Mouse (Mus musculus) intestine, embryonic 15.5 days (tissue): ENCODE data around the gene Dqx1. TPM values are rescaled to one million over a fixed set of nuclear protein-coding genes. Genes with fewer than 3 reads are reported as not detected.

ENCODE experiments used
- ATAC-seq: fragments of 200-750 bp; cut with Nextera tagmentation; 2 replicates; pipeline ENCODE4 v1.8.0; 2017; ENCODE audit warnings: moderate TSS enrichment, moderate library complexity
- H3K27ac ChIP-seq: fragments of 300-500 bp; sonication (generic); 2 replicates; pipeline ENCODE4 v1.5.1; 2015; ENCODE audit warnings: mild to moderate bottlenecking, inconsistent platforms
- H3K27me3 ChIP-seq: fragments of 300-500 bp; sonication (generic); replicated peaks from 2 replicates; pipeline ENCODE4 v1.6.1; 2015; ENCODE audit warnings: inconsistent platforms
- H3K36me3 ChIP-seq: fragments of 300-500 bp; sonication (generic); 2 replicates; pipeline ENCODE4 v1.6.1; 2015; ENCODE audit warnings: inconsistent platforms
- H3K4me1 ChIP-seq: fragments of 300-500 bp; sonication (generic); replicated peaks from 2 replicates; pipeline ENCODE4 v1.6.1; 2015; ENCODE audit warnings: inconsistent platforms
- H3K4me2 ChIP-seq: fragments of 300-500 bp; sonication (generic); replicated peaks from 2 replicates; pipeline ENCODE4 v1.6.1; 2015; ENCODE audit warnings: mild to moderate bottlenecking, inconsistent platforms
- H3K4me3 ChIP-seq: fragments of 300-500 bp; sonication (generic); replicated peaks from 2 replicates; pipeline ENCODE4 v1.5.1; 2015; ENCODE audit warnings: inconsistent platforms
- H3K9ac ChIP-seq: fragments of 300-500 bp; sonication (generic); 2 replicates; pipeline ENCODE4 v1.6.1; 2015; ENCODE audit warnings: inconsistent platforms
- H3K9me3 ChIP-seq: fragments of 300-500 bp; sonication (generic); 2 replicates; pipeline ENCODE4 v1.6.1; 2016; ENCODE audit warnings: inconsistent platforms
- WGBS: fragments of 180-500 bp; shearing (Covaris S2); methylation state at CpG from one replicate; pipeline ENCODE4 v1.1.7; 2015; 5-methylcytosine and 5-hydroxymethylcytosine counted together
- polyA plus RNA-seq: library from polyadenylated mRNA; unstranded; fragments of >200 nt; fragmentation: Nextera tagmentation; extraction: Ambion mirVana; gene quantifications from 2 replicates; pipeline ENCODE4 v1.2.1, GENCODE M21; 2015

Gene Dqx1
- polyA plus RNA-seq, 1 experiment from 2014 or later, result 14.0 TPM

- H3K9ac ChIP-seq, result peak overlapping the region; percentile 23; the same call in 1 of the 2 replicates
Observed at GRCm38 (mm10) chr6:83058725-83059124, 1.1 kb downstream of the Dqx1 start.

DNA sequence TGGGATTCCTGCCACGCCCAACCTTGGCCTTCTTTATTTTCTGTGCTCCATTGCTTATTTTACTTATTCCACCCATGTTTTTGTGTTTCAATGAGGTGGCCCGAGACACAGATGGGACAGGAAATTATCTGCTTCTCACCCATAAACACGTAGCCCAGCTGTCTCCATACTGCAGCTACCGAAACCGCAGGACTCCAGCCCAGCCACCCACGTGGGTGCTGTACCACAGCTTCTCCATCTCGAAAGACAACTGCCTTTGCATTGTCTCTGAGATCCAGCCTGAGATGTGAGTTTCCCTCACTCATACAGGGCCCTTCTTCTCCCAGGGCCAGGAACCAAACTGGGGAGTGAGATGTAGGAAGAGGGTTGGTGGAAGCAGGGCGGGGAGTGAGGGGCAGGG lies 8.4 kb downstream of the Dqx1 start:
- ATAC-seq, result no peak
- Histone ChIP-seq H3K36me3 (no peaks in the 10 kb centered on the region), H3K27me3 (peaks cover 93% of the 10 kb centered on the region), H3K27ac (no peak overlapping the region), H3K4me3 (no peak overlapping the region), H3K4me2 (no peak overlapping the region), H3K9ac (no peak overlapping the region), H3K9me3 (no peaks in the 10 kb centered on the region), H3K4me1 (peaks cover 26% of the 10 kb centered on the region)
- WGBS, result 40% methylated on average over 8 of the region's 8 CpGs

More at GRCm38 (mm10) chr6:83058725-83059124, 1.1 kb downstream of the Dqx1 start:
- H3K4me2 ChIP-seq, result peak overlapping the region; percentile 50
- H3K27ac ChIP-seq, result peak overlapping the region; percentile 72
- peaks cover 9% of the 10 kb centered on the region; the same call in 1 of the 2 replicates for H3K36me3 ChIP-seq
- H3K4me3 ChIP-seq, result peak overlapping the region; percentile 31
- H3K27me3 ChIP-seq, result peaks cover 22% of the 10 kb centered on the region
- H3K4me1 ChIP-seq, result peaks cover 14% of the 10 kb centered on the region
- H3K9me3 ChIP-seq, result no peaks in the 10 kb centered on the region
- WGBS, result 84% methylated on average over 2 of the region's 2 CpGs
- ATAC-seq, result no peak

DNA sequence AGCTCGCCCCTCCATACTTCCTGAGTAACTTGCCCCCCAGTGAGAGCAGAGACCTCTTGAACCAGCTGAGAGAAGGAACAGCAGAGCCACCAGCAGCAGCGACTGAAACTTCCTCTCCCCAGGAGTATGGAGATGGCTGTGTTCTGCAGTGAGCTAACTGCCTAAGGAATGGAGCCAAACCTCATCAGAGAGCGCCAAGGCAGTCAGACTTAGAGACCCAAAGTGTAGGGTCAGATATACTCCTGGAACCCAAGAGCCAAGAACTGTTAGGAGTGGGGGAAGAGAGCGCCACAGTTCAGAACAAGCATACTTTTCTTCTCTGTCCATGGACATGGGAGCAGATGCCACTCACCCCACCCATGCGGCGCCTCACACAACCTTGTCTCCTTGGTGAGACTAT lies 8.8 kb downstream of the Dqx1 start:
- H3K36me3 ChIP-seq, result no peaks in the 10 kb centered on the region
- 27% methylated on average over 6 of the region's 6 CpGs for WGBS

DNA sequence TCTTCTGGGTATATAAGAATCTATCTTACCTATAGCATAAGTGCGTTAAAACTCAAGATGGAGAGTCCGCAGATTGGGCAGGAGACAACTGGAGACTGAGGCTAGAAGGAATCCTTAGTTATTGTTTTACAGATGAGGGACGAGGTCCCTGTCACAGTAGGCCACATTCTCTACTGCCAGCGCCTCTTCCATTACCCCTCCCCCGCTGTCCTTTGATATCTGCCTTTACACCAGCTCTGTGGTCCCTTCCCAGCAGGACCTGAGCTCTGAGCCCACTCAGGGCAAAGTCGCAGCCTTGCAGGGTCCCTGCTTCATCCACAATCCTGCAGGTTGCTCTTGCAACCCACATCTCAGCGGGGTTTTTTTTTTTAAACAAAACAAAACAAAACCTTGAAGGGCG lies 10.6 kb downstream of the Dqx1 start:
- Histone ChIP-seq H3K27me3 (peaks cover 94% of the 10 kb centered on the region), H3K27ac (no peak overlapping the region), H3K9me3 (no peaks in the 10 kb centered on the region), H3K4me2 (peak overlapping the region; percentile 65; the same call in 1 of the 2 replicates), H3K4me1 (peaks cover 29% of the 10 kb centered on the region), H3K9ac (no peak overlapping the region), H3K36me3 (no peaks in the 10 kb centered on the region), H3K4me3 (peak overlapping the region; percentile 37)
- 6% methylated on average over 8 of the region's 8 CpGs for WGBS
- no peak for ATAC-seq

More for the DNA sequence above, 8.8 kb downstream of the Dqx1 start:
- Histone ChIP-seq H3K27me3 (peaks cover 93% of the 10 kb centered on the region), H3K4me1 (peaks cover 29% of the 10 kb centered on the region), H3K9ac (no peak overlapping the region), H3K9me3 (no peaks in the 10 kb centered on the region), H3K4me2 (no peak overlapping the region), H3K4me3 (no peak overlapping the region), H3K27ac (no peak overlapping the region)
- no peak for ATAC-seq

GRCm38 (mm10) chr6:83068706-83069487 lies 11.3 kb downstream of the Dqx1 start:
- ATAC-seq, result no peak
- H3K4me2 ChIP-seq, result peak overlapping the region; percentile 65
- WGBS, result under 1% methylated on average over 81 of the region's 81 CpGs
- H3K4me1 ChIP-seq, result peaks cover 29% of the 10 kb centered on the region
- H3K27ac ChIP-seq, result no peak overlapping the region
- peaks cover 93% of the 10 kb centered on the region for H3K27me3 ChIP-seq
- no peaks in the 10 kb centered on the region for H3K9me3 ChIP-seq
- H3K4me3 ChIP-seq, result peak overlapping the region; percentile 37
- peak overlapping the region; percentile 13; the same call in 1 of the 2 replicates for H3K9ac ChIP-seq
- H3K36me3 ChIP-seq, result no peaks in the 10 kb centered on the region

DNA sequence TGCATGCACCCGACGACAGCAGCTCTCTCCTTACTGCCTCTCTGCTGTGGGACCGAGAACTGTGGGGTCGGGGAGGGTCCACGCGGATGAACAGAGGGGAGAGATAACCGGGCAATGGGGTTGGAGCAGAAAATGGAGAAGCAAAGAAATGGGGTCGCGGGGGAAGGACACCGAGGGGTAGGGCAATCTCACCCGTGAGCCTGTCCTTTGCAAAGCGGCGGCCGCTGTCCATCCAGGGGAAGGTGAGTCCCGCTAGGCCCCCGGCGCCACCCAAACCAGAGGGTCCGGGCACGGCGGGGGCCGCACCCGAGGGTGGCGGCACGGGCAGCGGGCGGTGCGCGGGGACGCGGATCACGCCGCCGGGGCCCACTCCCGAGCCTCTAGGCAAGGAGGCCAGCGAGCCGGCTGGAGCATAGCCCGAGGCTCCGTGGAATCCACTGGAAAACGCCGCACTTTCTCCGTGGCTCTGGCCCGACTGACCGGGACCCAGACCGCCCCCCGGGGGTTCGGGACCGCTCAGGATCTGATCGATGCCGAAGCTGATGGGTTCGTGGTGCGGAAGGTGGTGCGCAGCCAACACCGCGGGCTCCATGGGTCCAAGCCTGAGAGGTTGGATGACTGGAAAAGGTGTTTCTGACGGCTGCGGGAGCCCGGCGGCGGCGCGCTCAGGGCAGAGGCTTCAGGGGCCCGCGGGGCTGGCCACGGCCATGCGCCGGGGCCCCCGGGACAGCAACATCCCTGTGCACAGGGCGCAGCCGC lies 12.0 kb downstream of the Dqx1 start:
- Histone ChIP-seq H3K4me1 (peaks cover 29% of the 10 kb centered on the region), H3K4me2 (peak overlapping the region; percentile 65), H3K27ac (no peak overlapping the region), H3K9ac (peak overlapping the region; percentile 9), H3K4me3 (peak overlapping the region; percentile 37), H3K27me3 (peaks cover 93% of the 10 kb centered on the region), H3K9me3 (no peaks in the 10 kb centered on the region), H3K36me3 (no peaks in the 10 kb centered on the region)
- 1% methylated on average over 69 of the region's 69 CpGs for WGBS
- ATAC-seq, result no peak

GRCm38 (mm10) chr6:83070247-83070310 lies 12.4 kb downstream of the Dqx1 start, which contains the start of gene Tlx2:
Tlx2 (minus strand) TSS chr6:83070293.
- Histone ChIP-seq H3K4me2 (peak within 1 kb of the TSS; percentile 65), H3K27me3 (peaks cover 91% of the 10 kb centered on the region), H3K9ac (peak within 1 kb of the TSS; percentile 9), H3K36me3 (no peaks in the 10 kb centered on the region), H3K27ac (peak within 1 kb of the TSS; percentile 44), H3K9me3 (no peaks in the 10 kb centered on the region), H3K4me3 (peak within 1 kb of the TSS; percentile 37), H3K4me1 (peaks cover 29% of the 10 kb centered on the region)
- 0% methylated on average over 10 of the region's 10 CpGs for WGBS
- no peak for ATAC-seq

GRCm38 (mm10) chr6:83070311-83071219 lies 12.9 kb downstream of the Dqx1 start:
- WGBS, result 1% methylated on average over 58 of the region's 58 CpGs
- Histone ChIP-seq H3K27me3 (peaks cover 91% of the 10 kb centered on the region), H3K4me3 (peak overlapping the region; percentile 37), H3K36me3 (no peaks in the 10 kb centered on the region), H3K9me3 (no peaks in the 10 kb centered on the region), H3K9ac (0 out of 2 replicates have a peak overlapping the region, but pooled peaks have one; percentile 9), H3K4me1 (peaks cover 29% of the 10 kb centered on the region), H3K27ac (peak overlapping the region; percentile 44), H3K4me2 (peak overlapping the region; percentile 65)
- peak; percentile 39 for ATAC-seq

- Histone ChIP-seq H3K36me3 (no peaks in the 10 kb centered on the region), H3K27ac (peak overlapping the region; percentile 44), H3K9ac (no peak overlapping the region), H3K27me3 (peaks cover 92% of the 10 kb centered on the region), H3K4me1 (peaks cover 29% of the 10 kb centered on the region), H3K4me3 (peak overlapping the region; percentile 37; the same call in 1 of the 2 replicates), H3K4me2 (peak overlapping the region; percentile 40), H3K9me3 (no peaks in the 10 kb centered on the region)
- WGBS, result 2% methylated on average over 24 of the region's 24 CpGs
- peak; percentile 64 for ATAC-seq
Observed at GRCm38 (mm10) chr6:83071220-83071619, 13.6 kb downstream of the Dqx1 start.

DNA sequence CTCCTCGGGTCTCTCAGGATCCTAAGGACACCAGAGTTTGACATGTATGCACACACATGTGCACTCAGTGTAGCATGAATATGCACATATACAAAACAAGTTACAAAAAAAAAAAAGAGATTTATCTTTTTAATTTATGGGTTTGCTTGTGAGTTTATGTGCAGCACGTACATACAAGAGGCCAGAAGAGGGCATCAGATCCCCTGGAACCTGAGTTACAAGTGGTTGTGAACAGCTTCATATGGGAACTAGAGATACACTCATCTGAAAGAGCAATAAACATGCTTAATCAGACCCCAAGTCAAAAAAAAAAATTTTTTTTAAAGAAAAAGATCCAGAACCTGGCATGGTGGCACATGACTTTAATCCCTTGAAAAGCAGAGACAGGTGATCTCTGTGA lies 17.3 kb downstream of the Dqx1 start:
- Histone ChIP-seq H3K4me1 (peaks cover 16% of the 10 kb centered on the region), H3K9me3 (no peaks in the 10 kb centered on the region), H3K27me3 (peaks cover 65% of the 10 kb centered on the region), H3K4me3 (no peak overlapping the region), H3K9ac (no peak overlapping the region), H3K4me2 (no peak overlapping the region), H3K36me3 (no peaks in the 10 kb centered on the region), H3K27ac (no peak overlapping the region)
- no peak for ATAC-seq
- 24% methylated on average over 2 of the region's 2 CpGs for WGBS

GRCm38 (mm10) chr6:83077630-83078323 lies 20.1 kb downstream of the Dqx1 start, which contains the start of gene Pcgf1:
Pcgf1 (plus strand) TSS chr6:83077869.
- H3K27ac ChIP-seq, result peak within 1 kb of the TSS; percentile 77
- peaks cover 39% of the 10 kb centered on the region for H3K27me3 ChIP-seq
- peak within 1 kb of the TSS; percentile 78 for H3K4me3 ChIP-seq
- no peaks in the 10 kb centered on the region for H3K9me3 ChIP-seq
- H3K4me1 ChIP-seq, result peaks cover 3% of the 10 kb centered on the region; the same call in 1 of the 2 replicates
- WGBS, result under 1% methylated on average over 54 of the region's 54 CpGs
- peak within 1 kb of the TSS; percentile 89 for H3K4me2 ChIP-seq
- H3K9ac ChIP-seq, result peak within 1 kb of the TSS; percentile 62
- ATAC-seq, result peak; percentile 62
- peaks cover 6% of the 10 kb centered on the region; the same call in 1 of the 2 replicates for H3K36me3 ChIP-seq
